Mouse (Mus musculus) layer of hippocampus, postnatal 25 days (tissue): ENCODE measurements around the gene Cwc25. TPM values are rescaled to one million over a fixed set of nuclear protein-coding genes. Genes with fewer than 3 reads are reported as not detected.

Experiments
- DNase-seq, 2 experiments: peaks; one replicate each; pipeline ENCODE4 v3.0.0; 2022; ENCODE audit warnings: mixed read lengths in 2 of 2, low spot score in 1 of 2; ENCODE audit errors: extremely low spot score in 1 of 2
- total RNA-seq, 2 experiments: library from RNA; stranded (reverse); gene quantifications; 2 replicates each; pipeline ENCODE4 v1.2.3; 2021

Gene Cwc25
- total RNA-seq, 2 experiments from 2014 or later: 19.2 to 20.6 TPM

DNA sequence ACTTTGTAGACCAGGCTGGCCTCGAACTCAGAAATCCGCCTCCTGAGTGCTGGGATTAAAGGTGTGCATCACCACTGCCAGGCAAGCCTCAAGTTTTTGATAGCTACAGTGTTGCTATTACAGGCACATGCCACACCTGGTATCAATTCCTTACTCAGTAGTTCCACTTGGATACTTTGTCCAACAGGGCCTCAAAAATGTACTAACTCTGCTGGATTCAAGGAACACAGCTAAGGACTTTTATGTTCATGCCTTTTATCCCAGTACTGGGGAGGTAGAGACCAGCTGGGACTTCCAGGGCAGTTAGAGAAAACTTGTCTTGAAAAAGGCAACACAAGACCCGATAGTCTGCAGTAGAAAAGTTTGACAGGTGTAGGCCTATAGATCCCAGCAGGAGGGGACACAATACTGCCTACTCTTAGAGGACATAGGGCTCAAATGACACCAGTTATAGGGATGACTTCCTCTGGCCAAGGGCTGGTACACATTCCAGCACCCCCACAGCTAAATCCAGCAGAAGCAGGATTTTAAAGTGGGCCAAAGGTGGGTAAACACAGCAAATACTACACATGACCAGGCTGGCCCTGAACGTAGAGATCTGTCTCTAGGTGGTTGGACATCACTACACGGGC is 10.3 kb upstream of the Cwc25 start:
- no peak for DNase-seq

DNA sequence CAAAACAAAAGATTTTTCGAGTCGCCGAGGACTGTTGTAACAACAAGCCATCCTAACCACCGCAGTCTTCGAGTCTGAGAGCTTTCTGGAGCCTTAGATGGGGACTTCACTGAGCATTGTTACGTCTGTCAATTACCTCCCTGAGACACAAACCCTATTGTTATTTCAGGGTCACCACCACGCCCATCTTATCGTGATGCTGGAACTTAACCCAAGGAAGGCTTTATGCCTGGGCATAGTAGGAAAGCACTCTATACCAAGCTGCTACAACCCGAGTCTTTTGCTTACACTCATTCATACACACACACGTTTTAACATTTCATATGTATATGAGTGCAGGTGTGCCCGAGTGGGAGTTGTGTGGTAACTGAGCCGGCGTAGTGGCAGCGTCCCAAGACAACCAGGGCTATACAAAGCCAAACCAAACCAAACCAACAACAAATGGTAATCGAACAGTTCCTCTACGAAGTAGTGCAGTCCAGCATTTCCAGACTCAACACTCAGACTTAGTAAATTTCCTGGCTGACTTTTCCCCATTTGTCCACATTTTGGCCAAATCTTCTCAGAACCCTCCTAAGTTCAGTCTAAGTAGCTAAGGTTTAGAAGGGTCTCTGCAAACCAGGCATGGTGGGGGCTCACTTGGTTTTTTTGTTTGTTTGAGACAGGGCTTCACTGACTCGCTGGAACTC is 9.6 kb upstream of the Cwc25 start, which contains the start of gene 1700001P01Rik:
1700001P01Rik (minus strand) TSS at position 111 of the 689 bp plus-strand sequence.
- DNase-seq: no peak

DNA sequence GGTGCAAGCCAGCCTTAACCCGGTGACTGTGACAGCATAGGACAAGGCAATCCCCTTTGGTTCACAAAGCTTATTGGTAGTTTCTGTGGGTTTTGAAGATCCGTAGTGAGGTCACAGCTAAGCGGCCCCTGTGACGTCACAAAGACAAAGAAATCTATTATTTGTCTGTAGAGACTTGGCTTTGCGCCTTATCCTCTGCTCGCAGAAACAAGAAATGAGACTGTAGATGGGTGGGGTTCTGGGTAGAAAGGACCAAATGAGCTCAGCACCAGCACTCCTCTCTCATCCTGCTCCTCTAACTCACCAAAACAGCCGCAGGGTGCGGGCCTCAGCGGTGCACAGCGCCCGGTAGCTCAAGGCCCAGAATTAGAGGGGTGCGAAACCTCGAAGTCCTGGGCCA is 8.8 kb upstream of the Cwc25 start:
- no peak for DNase-seq

DNA sequence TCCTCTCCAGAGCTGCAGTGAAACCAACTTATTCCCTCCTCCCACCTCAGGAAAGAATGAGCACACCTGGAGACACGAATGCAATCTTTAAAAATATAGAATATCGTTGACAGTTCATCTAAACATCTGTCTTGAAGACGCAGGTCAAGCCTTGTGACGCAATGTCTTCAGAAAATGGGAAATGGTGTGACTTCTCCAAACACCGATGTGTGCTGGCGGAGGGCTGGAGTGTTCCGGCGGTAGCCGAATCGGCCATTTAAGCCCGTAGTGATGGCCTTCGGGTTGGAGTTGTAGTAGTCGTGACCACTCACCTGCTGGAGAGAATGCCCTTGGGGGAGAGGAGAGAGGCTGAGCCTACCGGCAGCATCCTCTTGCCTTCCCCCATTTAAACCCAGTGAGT is 5.1 kb upstream of the Cwc25 start:
- DNase-seq: no peak

DNA sequence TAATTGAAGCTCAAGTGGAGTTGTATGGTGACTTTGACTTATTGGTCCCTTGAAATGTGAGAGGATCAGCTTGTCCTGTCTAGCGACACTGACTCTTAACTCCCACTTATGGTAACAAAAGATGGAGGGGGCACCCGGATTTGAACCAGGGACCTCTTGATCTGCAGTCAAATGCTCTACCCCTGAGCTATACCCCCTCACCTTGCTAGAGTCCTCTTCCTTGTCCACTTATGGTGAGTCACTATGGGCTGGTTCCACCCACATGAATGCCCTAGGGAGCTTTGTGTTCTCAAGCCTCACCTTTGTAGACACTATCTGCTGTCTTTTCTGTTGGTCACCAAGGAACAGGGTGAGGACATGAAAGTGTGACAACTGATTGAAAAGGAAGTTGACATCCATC is 3.3 kb upstream of the Cwc25 start:
- DNase-seq: no peak

DNA sequence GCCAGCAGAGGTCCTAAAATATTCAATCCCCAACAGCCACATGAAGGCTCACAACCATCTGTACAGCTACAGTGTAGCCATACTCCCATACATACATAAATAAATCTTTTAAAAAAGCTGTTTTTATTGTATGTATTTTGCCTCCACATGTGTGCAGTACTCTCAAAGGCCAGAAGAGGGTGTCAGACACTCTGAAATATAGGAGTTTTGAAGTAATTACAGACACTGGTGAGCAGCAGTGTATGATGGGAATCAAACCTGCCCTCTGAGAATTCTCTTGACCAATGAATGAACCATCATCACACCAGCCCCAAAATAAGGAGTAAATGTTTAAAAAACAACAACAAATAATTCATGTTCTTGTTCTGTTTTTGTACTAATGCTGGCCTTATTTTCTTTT is 4.7 kb downstream of the Cwc25 start:
- no peak for DNase-seq

DNA sequence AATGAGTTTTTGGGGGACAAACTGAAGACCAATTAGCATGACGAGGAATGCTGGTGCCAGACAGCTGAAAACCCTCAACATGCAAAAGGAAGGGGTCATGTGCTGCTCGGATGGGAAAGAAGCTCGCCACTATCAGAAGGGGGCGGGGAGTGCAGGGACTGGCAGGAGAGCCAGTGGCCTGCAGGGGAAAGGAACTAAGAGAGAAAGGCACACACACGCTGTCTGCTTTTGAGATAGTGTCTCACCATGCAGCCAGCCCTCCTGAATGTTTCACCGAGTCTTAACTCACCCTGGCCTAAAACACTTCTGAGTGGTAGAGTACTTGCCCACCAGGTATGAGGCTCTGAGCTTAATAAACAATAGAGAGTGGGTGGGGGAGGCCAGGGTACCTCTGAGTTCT is 7.4 kb downstream of the Cwc25 start:
- DNase-seq: no peak

DNA sequence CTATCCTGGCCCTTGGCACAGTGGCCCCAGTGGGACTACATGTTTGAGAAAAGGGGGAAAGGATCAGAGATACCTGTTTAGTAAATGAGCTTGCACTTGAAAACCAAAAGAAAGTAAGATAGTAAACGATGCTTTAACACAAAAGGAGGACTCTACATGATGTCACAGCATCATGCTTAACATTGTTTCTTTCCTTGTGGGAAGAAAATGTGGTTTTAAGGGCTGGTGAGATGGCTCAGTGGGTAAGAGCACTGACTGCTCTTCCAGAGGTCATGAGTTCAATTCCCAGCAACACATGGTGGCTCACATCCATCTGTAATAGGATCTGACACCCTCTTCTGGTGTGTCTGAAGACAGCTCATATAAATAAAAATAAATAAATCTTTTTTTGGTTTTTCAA is 8.2 kb downstream of the Cwc25 start:
- no peak for DNase-seq

DNA sequence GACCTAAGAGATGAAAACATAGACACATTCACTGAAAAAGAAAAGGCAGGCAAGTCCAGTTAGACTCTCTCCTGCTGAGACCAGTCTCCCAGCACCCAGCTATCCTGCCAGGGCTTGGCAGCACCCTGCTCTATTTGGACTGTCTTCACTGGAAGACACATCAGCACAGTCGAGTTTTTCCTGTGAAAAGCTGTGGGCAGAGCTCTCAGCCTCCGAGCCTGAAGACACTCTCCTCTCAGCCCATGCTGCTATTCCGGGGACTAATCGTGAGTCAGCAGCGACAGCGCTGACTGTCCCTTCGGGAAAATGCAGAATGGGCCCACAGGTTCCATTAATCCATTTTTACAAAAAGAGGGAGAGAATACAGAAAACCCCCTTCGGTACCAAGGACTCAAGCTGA is 13.1 kb downstream of the Cwc25 start:
- DNase-seq: no peak

DNA sequence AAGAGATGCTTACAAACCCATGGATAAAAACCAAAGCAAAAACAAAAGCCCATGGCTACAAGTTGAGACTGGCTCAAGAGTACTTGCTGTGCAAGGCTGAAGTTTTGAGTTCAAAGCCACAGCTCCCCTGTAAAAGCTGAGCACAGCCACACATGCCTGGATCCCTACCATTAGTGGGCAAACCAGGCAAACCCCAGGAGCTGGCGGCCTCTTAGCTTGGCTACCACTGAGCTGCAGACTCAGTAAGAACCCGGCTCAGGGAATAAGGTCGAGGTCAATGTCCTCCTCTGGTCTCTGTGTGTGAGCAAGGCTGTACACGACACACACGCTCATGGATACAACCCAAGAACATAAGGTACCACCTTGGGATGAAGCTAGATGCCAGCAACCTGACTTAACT is 17.9 kb downstream of the Cwc25 start:
- DNase-seq: no peak

DNA sequence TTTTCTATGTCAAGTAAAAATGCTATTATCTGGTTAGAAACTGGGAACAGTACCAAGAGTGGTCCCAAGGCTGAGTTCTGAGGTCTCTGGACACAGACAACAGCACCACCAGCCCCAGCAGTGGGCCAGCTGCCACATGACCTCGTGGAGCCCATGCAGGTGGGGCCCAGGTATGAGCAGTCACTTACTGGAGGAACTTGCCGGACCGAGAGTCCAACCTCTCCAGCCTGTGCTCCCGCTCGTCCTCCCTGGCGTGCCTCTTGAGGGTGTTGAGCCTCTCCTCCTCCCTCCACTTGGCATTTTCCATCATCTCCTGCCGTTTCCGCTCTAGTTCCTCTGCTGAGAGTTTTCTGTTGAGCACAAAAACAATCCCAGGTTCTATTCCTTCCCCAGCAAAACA is 18.6 kb downstream of the Cwc25 start:
- no peak for DNase-seq

DNA sequence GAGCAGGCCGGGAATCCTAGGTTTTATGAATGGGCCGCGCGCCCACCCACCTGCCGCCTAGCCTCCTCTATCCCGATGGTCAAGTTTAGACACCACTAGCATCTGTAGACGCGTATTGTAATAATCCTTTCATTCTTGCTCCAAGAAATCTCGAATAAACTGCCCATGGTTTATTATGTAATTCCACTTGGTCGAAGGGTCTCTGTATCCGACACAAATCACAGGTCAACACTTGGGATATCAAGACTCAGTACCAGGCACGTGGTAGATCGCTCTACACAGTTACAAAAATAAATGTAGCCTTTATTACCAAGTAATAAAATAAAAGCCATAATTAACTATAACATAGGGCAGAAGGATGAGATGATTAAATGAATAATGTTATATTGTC is 21.0 kb downstream of the Cwc25 start:
- DNase-seq: no peak

DNA sequence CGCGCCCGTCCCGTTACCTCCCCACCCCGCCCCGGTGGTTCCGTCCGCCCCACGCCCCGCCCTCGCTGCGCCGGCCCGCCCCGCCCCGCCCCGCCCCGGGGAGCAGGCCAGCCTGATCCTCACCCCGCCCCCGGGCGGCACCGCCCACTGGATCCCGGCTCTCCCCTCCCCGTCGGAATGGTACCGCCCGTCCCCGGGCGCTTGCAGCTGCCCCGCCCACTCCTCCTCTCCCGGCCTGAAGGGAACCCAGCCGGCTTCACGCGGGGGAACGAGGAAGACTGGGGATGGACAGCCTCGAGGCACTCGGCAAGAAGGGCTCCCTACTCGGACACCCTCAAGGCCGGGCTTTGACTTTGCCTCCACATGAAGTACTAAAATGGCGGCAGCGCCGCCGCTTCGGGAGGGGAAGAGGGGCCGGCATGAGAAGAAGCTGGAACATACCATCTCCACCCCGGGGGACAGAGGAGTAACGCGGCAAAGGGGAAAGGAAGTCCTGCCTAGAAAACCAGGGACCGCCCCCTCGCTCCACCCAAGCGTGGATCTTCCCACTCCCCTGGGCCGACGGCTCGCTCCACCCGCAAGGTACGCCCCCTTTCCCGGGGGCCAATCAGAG is 21.5 kb downstream of the Cwc25 start:
- peak; percentile 91 to 99 for DNase-seq

DNA sequence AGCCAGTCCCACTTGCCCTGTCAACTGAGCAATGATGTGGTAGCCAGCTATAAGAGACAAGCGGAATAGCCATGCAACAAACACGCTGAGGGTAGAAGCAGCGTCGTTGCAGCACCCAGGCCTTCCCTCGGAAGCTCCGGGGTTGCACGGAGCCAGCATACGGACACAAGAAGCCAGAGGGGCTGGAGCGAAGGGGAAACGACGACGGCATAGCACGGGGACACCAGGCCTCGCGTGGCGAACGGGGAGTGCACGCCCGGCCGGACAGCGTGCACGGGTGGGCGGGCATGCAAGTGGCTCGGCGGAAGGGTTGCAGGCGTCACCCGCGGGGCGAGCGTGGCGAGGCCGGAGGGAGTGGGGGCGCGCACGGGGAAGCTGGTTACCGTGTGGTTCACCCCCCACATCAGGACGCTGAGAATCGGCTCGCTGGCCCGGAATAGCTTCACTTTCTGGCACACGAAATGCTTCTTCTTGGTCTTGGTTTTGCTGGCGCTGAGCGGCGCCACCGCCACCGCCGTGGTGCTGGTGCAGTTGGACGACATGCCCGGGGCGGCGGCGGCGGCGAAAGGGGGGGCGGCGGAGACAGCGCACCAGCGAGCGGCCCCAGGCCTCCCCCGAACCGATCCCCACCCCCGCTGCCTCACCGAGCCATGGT is 22.2 kb downstream of the Cwc25 start, which contains the start of gene Pip4k2b:
Pip4k2b (minus strand) TSS at position 642 of the 655 bp plus-strand sequence.
- DNase-seq: no peak

DNA sequence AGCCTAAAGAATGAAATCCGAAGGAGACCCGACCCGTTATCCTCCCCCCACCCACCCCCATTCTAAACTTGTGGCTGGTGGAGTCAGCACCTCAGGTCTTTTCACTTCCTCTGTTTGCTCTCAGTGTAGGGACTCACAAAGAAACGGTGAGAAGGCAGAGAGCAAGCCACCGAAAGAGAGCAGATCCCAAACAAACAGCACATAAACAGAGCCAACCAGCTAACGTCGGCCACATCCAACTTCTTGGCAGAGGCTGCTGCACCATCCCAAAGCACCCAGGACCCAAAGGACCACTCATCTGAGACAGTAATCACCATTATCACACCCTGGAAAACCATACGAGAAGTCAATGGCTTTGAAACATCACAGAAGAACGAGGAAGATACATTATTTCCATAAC is 22.9 kb downstream of the Cwc25 start:
- no peak for DNase-seq

DNA sequence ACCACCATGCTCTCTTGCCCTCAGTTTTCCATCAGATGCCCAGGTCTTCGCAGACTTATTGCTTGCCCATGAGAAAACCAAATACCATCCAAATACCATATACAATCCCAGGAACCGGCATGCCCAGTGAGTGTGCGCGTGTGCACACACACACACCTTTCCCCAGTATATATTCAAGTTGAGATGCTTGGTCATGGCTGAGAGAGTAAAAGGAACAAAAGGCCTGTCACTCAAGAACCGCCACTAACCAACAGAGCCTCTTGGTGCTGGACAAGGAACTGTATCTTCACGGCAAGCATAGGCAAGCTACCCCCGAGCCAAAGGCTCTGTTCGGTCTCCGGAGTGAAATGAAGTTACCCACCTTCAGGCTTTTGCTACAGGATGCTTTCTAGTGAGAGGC is 23.8 kb downstream of the Cwc25 start:
- DNase-seq: no peak

DNA sequence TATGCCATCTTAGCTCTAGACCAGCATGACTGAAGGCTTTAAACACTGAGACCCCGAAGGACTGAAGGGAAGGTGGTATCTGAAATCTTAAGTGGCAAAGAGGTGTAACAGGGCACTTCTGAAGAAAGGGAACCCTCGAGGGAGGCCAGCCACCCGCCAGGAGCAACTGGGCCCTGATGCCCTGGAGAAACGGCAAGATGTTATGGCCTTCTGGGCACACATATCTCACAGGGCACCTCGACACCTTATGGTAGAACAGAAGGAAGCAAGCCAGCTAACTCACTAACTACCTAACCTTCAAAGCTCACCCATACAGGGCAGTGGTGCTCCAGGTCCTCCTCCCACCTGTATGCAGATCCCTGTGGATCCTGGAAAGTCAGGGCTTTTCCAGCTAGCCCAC is 24.2 kb downstream of the Cwc25 start:
- no peak for DNase-seq

DNA sequence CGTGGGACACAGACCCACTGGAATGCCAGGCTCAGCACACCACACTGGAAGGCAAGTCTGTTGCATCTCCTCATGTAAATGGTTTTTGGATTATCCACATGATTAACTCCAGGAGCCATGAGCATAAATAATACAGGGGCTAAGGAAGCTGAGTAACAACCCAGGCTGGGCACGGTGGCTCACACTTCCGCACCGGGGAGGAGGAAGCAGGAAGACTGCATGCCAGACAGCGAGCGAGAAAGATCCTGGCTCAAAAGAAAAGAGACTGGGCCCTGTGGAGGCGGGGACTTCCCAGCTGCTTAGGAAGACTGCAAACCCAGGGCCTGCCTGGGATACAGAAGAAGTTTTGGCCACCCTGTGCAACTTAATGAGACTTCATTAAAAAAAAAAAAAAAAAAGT is 26.2 kb downstream of the Cwc25 start:
- no peak for DNase-seq

DNA sequence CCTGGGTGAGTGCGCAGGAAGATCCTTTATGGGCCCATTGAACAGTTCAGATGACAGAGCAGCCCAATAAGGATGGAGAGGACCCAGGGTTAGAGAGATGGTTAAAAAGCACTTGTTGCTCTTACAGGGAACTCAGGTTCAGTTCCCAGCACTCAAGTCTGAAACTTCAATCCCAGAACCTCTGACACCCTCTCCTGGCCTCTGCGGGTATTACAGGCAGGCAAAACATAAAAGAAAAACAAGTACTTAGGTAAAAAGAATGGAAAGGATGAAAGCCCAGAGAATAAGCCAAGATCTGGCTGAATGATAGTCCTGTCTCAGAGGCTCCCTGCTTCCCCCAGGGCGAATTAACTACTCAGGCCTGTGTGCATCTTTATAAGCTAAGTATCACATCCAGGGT is 27.2 kb downstream of the Cwc25 start:
- no peak for DNase-seq

DNA sequence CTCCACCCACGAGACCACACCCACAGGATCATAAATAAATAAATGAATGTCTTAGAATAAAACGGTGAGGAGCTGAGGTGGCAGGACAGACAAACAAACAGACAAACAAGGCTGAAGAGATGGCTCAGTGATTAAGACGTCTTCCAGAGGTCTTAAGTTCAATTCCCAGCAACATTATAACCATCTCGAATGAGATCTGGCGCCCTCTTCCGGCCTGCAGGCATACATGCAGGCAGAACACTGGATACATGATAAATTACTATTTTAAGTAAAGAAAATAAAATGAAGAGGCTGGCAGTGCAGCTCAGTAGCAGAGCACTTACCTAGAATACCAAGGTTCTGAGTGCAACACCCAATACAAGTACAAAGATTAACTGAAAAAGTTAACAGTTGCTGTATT is 27.7 kb downstream of the Cwc25 start:
- no peak for DNase-seq

DNA sequence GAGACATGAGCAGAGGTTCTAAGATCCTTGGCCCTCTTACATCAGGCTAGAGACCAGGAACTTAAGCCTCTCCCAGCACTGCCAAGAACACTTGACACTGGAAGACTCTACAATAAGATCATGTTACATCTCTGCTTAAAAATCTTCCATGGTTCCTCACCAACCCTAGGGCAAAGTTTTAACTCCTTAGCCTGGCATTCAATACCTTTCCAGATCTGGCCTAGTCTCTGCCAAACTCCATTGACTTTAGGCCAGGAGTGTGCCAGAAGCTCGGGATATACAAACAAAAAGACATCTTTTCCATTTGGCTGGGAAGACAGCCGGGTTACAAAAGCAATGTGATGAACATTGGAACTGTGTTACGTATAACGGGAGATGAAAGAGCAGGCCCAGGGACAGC is 28.8 kb downstream of the Cwc25 start:
- DNase-seq: no peak
